Mouse (Mus musculus): ENCODE data around the gene Ltbr. TPM values are rescaled to one million over a fixed set of nuclear protein-coding genes. Genes with fewer than 3 reads are reported as not detected.

Gene Ltbr
- polyA plus RNA-seq, 1 experiment = 83.0 TPM

DNA sequence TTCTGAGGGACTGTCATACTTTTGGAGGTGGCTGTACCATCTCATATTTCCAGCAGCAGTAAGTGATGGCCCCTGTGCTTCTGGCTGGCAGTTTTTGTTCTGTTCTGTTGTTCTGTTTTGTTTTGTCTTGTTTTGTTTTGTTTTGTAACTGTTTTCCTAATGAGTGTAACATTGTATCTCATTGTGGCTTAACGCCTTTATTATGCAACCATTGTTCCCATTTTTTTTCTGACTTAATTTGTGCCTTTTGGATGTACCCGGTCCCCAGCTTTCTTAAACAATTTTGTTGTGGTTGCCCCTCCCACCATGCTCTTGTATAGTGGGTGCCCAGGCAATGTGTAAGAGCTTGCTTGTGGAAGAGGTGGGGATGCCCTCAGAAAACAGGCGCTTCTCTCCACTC lies 28.5 kb upstream of the Ltbr start:
- peaks cover 7% of the 10 kb centered on the region for H3K27me3 ChIP-seq (ENCODE audit: control insufficient read depth, insufficient read depth, insufficient read length)
- H3K79me3 ChIP-seq (ENCODE audit: low read depth) = no peaks in the 10 kb centered on the region
- no peaks in the 10 kb centered on the region for H3K79me2 ChIP-seq (ENCODE audit: control insufficient read depth, insufficient read depth)
- no peak for TF ChIP-seq USF1 (IDR thresholded peaks at IDR 0.05; ENCODE audit: low read depth)
- TF ChIP-seq MYOG (IDR thresholded peaks at IDR 0.05; ENCODE audit: control insufficient read depth, extremely low read depth, insufficient read length) = no peak
- no peak for TF ChIP-seq FOSL1 (IDR thresholded peaks at IDR 0.05; ENCODE audit: insufficient read depth, low read length, poor library complexity, severe bottlenecking)
- no peak for TF ChIP-seq CTCF (IDR thresholded peaks at IDR 0.05; ENCODE audit: control insufficient read depth, insufficient read depth, insufficient read length)
- TF ChIP-seq MYOD1 (IDR thresholded peaks at IDR 0.05; ENCODE audit: control insufficient read depth, insufficient read length, low read depth) = no peak
- no peak for TF ChIP-seq MAX (IDR thresholded peaks at IDR 0.05)
- no peak for TF ChIP-seq CEBPB (IDR thresholded peaks at IDR 0.05; ENCODE audit: low read depth)
- H3K4me3 ChIP-seq (ENCODE audit: insufficient read depth, poor library complexity, severe bottlenecking) = no peak overlapping the region
- no peak overlapping the region for H3ac ChIP-seq (ENCODE audit: control insufficient read depth, insufficient read length, low read depth)
- H3K36me3 ChIP-seq (ENCODE audit: control insufficient read depth, insufficient read depth) = no peaks in the 10 kb centered on the region

DNA sequence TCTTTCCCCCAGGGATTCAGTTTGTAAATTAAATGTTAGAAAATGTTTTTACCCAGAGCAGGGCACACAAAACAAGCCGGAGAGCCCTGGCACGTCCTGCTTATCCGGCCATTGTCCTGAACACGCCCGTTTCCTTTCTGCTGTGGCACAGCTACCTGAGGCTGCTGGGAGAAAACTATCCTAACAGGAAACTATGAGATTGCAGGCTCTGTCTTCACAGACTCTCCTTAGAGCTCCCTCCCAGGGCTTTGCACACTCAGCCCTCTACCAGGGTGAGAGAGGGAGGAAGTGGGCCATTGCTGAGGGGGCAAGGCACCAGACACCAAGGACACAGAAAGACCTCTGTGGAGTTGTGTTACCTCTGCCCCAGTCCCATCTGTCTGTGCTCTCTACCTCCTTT lies 26.6 kb upstream of the Ltbr start:
- TF ChIP-seq USF1 (IDR thresholded peaks at IDR 0.05; ENCODE audit: low read depth) = no peak
- no peaks in the 10 kb centered on the region for H3K36me3 ChIP-seq (ENCODE audit: control insufficient read depth, insufficient read depth)
- peaks cover 7% of the 10 kb centered on the region for H3K27me3 ChIP-seq (ENCODE audit: control insufficient read depth, insufficient read depth, insufficient read length)
- no peak overlapping the region for H3ac ChIP-seq (ENCODE audit: control insufficient read depth, insufficient read length, low read depth)
- no peaks in the 10 kb centered on the region for H3K79me3 ChIP-seq (ENCODE audit: low read depth)
- no peaks in the 10 kb centered on the region for H3K79me2 ChIP-seq (ENCODE audit: control insufficient read depth, insufficient read depth)
- H3K4me3 ChIP-seq (ENCODE audit: insufficient read depth, poor library complexity, severe bottlenecking) = no peak overlapping the region

DNA sequence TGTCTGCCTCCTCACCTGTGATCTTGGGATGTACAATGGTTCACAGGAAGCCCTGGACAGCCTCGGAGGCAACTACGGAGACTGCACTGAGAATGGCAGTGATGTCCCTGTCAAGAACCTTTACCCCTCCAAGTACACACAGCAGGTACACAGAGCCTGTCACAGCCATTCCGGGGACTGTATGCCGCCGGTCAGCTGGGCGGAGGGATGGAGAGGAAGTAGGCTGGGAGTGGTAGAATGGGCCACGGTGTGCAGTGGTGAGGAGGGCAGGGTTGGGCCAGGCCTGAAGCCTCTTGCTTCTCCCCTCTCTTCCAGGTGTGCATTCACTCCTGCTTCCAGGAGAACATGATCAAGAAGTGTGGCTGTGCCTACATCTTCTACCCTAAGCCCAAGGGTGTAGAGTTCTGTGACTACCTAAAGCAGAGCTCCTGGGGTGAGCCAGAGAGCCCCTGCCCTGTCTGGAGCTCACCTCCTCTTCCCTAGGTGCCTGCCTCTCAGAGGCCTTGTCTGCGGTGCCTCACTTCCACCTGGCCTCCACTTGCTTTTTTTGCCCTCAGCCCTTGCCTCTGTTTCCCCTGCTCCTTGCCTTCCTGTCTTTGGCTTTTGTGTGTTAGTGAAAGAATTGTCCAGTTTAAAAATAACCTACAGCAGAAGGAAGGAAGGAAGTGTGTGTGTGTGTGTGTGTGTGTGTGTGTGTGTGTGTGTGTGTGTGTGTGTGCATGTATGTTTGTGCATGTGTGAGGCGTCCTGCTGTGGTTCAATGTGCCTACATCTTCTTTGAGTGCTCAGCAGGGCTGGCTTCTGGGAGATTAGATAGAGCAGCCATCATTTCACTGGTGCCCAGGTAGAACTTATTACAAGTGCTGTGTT lies 25.3 kb upstream of the Ltbr start:
- TF ChIP-seq MYOG (IDR thresholded peaks at IDR 0.05; ENCODE audit: control insufficient read depth, extremely low read depth, insufficient read length) (no peak), USF1 (IDR thresholded peaks at IDR 0.05; ENCODE audit: low read depth) (no peak), CEBPB (IDR thresholded peaks at IDR 0.05; ENCODE audit: low read depth) (no peak), FOSL1 (IDR thresholded peaks at IDR 0.05; ENCODE audit: insufficient read depth, low read length, poor library complexity, severe bottlenecking) (no peak)
- no peak overlapping the region for H3K4me3 ChIP-seq (ENCODE audit: insufficient read depth, poor library complexity, severe bottlenecking)

DNA sequence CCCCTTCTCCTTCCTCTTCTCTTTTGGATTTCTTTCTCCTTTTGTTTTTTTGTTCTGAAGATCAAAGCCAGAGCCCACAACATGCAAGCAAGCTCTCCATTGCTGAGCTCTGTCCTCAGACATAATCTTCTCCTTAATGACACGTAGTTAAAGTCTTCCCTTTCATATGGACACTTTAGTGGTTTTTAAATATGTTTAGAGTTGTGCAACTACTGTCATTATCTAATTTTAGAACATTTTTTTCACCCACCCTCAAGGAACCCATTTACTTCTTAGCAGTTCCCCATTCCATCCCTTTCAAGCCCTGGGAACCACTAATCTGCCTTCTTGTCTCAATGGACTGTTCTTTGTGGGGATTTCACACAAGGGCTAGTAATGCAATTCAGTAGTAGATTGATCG lies 20.7 kb upstream of the Ltbr start:
- no peaks in the 10 kb centered on the region for H3K36me3 ChIP-seq (ENCODE audit: control insufficient read depth, insufficient read depth)
- H3K79me3 ChIP-seq (ENCODE audit: low read depth) = no peaks in the 10 kb centered on the region
- H3K27me3 ChIP-seq (ENCODE audit: control insufficient read depth, insufficient read depth, insufficient read length) = peaks cover 7% of the 10 kb centered on the region
- no peaks in the 10 kb centered on the region for H3K79me2 ChIP-seq (ENCODE audit: control insufficient read depth, insufficient read depth)
- no peak overlapping the region for H3K4me3 ChIP-seq (ENCODE audit: insufficient read depth, poor library complexity, severe bottlenecking)
- H3ac ChIP-seq (ENCODE audit: control insufficient read depth, insufficient read length, low read depth) = no peak overlapping the region
- TF ChIP-seq MYOD1 (IDR thresholded peaks at IDR 0.05; ENCODE audit: control insufficient read depth, insufficient read length, low read depth) (no peak), FOSL1 (IDR thresholded peaks at IDR 0.05; ENCODE audit: insufficient read depth, low read length, poor library complexity, severe bottlenecking) (no peak), USF1 (IDR thresholded peaks at IDR 0.05; ENCODE audit: low read depth) (no peak), CEBPB (IDR thresholded peaks at IDR 0.05; ENCODE audit: low read depth) (no peak), CTCF (IDR thresholded peaks at IDR 0.05; ENCODE audit: control insufficient read depth, insufficient read depth, insufficient read length) (no peak), MYOG (IDR thresholded peaks at IDR 0.05; ENCODE audit: control insufficient read depth, extremely low read depth, insufficient read length) (no peak), MAX (IDR thresholded peaks at IDR 0.05) (no peak)

More for the DNA sequence above, 25.3 kb upstream of the Ltbr start:
- Histone ChIP-seq H3K27me3 (ENCODE audit: control insufficient read depth, insufficient read depth, insufficient read length) (peaks cover 7% of the 10 kb centered on the region), H3K79me3 (ENCODE audit: low read depth) (no peaks in the 10 kb centered on the region), H3K36me3 (ENCODE audit: control insufficient read depth, insufficient read depth) (no peaks in the 10 kb centered on the region), H3ac (ENCODE audit: control insufficient read depth, insufficient read length, low read depth) (no peak overlapping the region), H3K79me2 (ENCODE audit: control insufficient read depth, insufficient read depth) (no peaks in the 10 kb centered on the region)

DNA sequence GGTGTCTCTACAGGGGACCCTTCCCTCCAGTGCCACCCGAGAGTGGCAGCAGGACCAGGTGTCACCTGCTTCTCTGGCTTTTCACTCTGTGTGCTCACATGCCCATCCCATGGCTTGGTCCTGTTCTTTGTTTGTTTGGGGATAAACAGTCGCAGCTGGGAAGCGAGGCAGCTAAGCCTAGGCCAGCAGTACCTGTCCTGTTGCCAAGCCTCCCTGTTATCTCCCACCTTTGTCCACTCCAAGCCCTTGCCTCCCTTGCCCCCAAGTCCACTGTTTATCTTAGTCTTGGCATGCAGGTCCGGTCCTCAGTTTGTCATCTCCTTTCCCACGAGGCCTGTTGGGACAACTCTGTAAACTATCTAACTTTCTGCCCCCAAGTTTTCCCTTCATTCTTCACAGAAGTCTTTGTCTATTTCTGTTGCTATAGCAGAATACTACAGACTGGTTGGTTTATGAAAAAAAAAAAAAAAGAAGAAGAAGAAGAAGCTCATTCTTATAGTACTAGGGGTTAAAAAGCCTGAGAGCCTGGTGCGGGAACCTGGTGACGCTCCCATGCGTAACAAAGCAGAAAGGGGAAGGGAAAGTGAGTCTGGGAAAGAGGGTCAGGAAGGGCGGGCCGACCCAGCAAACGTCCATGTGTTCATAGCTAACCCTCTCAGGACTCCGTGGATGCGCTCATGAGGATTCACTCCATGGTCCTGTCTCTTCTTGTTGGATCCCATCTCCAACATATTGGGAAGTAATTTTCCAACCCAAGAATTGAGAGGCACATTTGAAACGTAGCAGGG lies 19.6 kb upstream of the Ltbr start:
- Histone ChIP-seq H3ac (ENCODE audit: control insufficient read depth, insufficient read length, low read depth) (no peak overlapping the region), H3K4me3 (ENCODE audit: insufficient read depth, poor library complexity, severe bottlenecking) (no peak overlapping the region), H3K79me3 (ENCODE audit: low read depth) (no peaks in the 10 kb centered on the region), H3K79me2 (ENCODE audit: control insufficient read depth, insufficient read depth) (no peaks in the 10 kb centered on the region), H3K27me3 (ENCODE audit: control insufficient read depth, insufficient read depth, insufficient read length) (peaks cover 4% of the 10 kb centered on the region), H3K36me3 (ENCODE audit: control insufficient read depth, insufficient read depth) (no peaks in the 10 kb centered on the region)
- TF ChIP-seq MAX (IDR thresholded peaks at IDR 0.05) = no peak
- TF ChIP-seq MYOG (IDR thresholded peaks at IDR 0.05; ENCODE audit: control insufficient read depth, extremely low read depth, insufficient read length) = no peak
- TF ChIP-seq CTCF (IDR thresholded peaks at IDR 0.05; ENCODE audit: control insufficient read depth, insufficient read depth, insufficient read length) = no peak
- no peak for TF ChIP-seq MYOD1 (IDR thresholded peaks at IDR 0.05; ENCODE audit: control insufficient read depth, insufficient read length, low read depth)
